Mouse (Mus musculus): Measurements from ENCODE around the gene Tnfaip6. TPM values are rescaled to one million over a fixed set of nuclear protein-coding genes. Genes with fewer than 3 reads are reported as not detected.

The Tnfaip6 gene
- polyA plus RNA-seq, 1 experiment from 2014 or later: 2.3 TPM

GRCm38 (mm10) chr2:52071241-52071991 is 33.6 kb downstream of the Tnfaip6 start:
- 49% methylated on average over 13 of the region's 13 CpGs for WGBS
- H3K9me3 ChIP-seq (ENCODE audit: control insufficient read depth, low read length): no peaks in the 10 kb centered on the region
- peak overlapping the region; percentile 72; the same call in 1 of the 2 replicates for H3K4me2 ChIP-seq (ENCODE audit: low read depth, low read length)
- no peak overlapping the region for H3K9ac ChIP-seq (ENCODE audit: low read depth, low read length)
- no peak overlapping the region for H3K4me3 ChIP-seq (ENCODE audit: low read length)
- H3K36me3 ChIP-seq (ENCODE audit: control insufficient read depth, insufficient read depth, low read length): no peaks in the 10 kb centered on the region; the same call in 1 of the 2 replicates
- no peak for ATAC-seq
- H3K27me3 ChIP-seq (replicated peaks; ENCODE audit: control insufficient read depth, insufficient read depth, low read length): no peaks in the 10 kb centered on the region
- H3K27ac ChIP-seq (ENCODE audit: low read length): no peak overlapping the region
- H3K4me1 ChIP-seq (ENCODE audit: control insufficient read depth, insufficient read depth, low read length): peaks cover 3% of the 10 kb centered on the region; the same call in 1 of the 2 replicates

- Histone ChIP-seq H3K9me3 (ENCODE audit: control insufficient read depth, low read length) (no peaks in the 10 kb centered on the region), H3K9ac (ENCODE audit: low read depth, low read length) (peak overlapping the region; percentile 96), H3K27ac (ENCODE audit: low read length) (peak overlapping the region; percentile 80; the same call in 1 of the 2 replicates), H3K27me3 (replicated peaks; ENCODE audit: control insufficient read depth, insufficient read depth, low read length) (no peaks in the 10 kb centered on the region), H3K4me3 (ENCODE audit: low read length) (peak overlapping the region; percentile 98), H3K4me2 (ENCODE audit: low read depth, low read length) (peak overlapping the region; percentile 72), H3K4me1 (ENCODE audit: control insufficient read depth, insufficient read depth, low read length) (peaks cover 3% of the 10 kb centered on the region; the same call in 1 of the 2 replicates), H3K36me3 (ENCODE audit: control insufficient read depth, insufficient read depth, low read length) (no peaks in the 10 kb centered on the region; the same call in 1 of the 2 replicates)
- ATAC-seq: peak; percentile 41
- 6% methylated on average over 10 of the region's 10 CpGs for WGBS
These were observed 34.3 kb downstream of the Tnfaip6 start for GRCm38 (mm10) chr2:52072065-52072490.

GRCm38 (mm10) chr2:52072491-52073140 is 34.8 kb downstream of the Tnfaip6 start, which contains the start of gene Rif1:
Rif1 (plus strand) TSS chr2:52072832.
- peak within 1 kb of the TSS; percentile 98 for H3K4me3 ChIP-seq (ENCODE audit: low read length)
- peaks cover 3% of the 10 kb centered on the region; the same call in 1 of the 2 replicates for H3K4me1 ChIP-seq (ENCODE audit: control insufficient read depth, insufficient read depth, low read length)
- no peaks in the 10 kb centered on the region; the same call in 1 of the 2 replicates for H3K36me3 ChIP-seq (ENCODE audit: control insufficient read depth, insufficient read depth, low read length)
- peak within 1 kb of the TSS; percentile 96 for H3K9ac ChIP-seq (ENCODE audit: low read depth, low read length)
- H3K27ac ChIP-seq (ENCODE audit: low read length): peak within 1 kb of the TSS; percentile 80
- peak; percentile 99 for ATAC-seq
- H3K9me3 ChIP-seq (ENCODE audit: control insufficient read depth, low read length): no peaks in the 10 kb centered on the region
- under 1% methylated on average over 46 of the region's 72 CpGs for WGBS
- H3K27me3 ChIP-seq (replicated peaks; ENCODE audit: control insufficient read depth, insufficient read depth, low read length): no peaks in the 10 kb centered on the region
- H3K4me2 ChIP-seq (ENCODE audit: low read depth, low read length): peak within 1 kb of the TSS; percentile 72

GRCm38 (mm10) chr2:52073141-52073904 is 35.5 kb downstream of the Tnfaip6 start:
- Histone ChIP-seq H3K27me3 (replicated peaks; ENCODE audit: control insufficient read depth, insufficient read depth, low read length) (no peaks in the 10 kb centered on the region), H3K9me3 (ENCODE audit: control insufficient read depth, low read length) (no peaks in the 10 kb centered on the region), H3K9ac (ENCODE audit: low read depth, low read length) (peak overlapping the region; percentile 96), H3K4me2 (ENCODE audit: low read depth, low read length) (peak overlapping the region; percentile 72), H3K4me1 (ENCODE audit: control insufficient read depth, insufficient read depth, low read length) (peaks cover 3% of the 10 kb centered on the region; the same call in 1 of the 2 replicates), H3K27ac (ENCODE audit: low read length) (peak overlapping the region; percentile 80), H3K4me3 (ENCODE audit: low read length) (peak overlapping the region; percentile 98), H3K36me3 (ENCODE audit: control insufficient read depth, insufficient read depth, low read length) (no peaks in the 10 kb centered on the region; the same call in 1 of the 2 replicates)
- WGBS: 1% methylated on average over 55 of the region's 56 CpGs
- ATAC-seq: peak; percentile 71

- H3K4me2 ChIP-seq (ENCODE audit: low read depth, low read length): no peak overlapping the region
- no peak overlapping the region for H3K4me3 ChIP-seq (ENCODE audit: low read length)
- ATAC-seq: no peak
- no peaks in the 10 kb centered on the region for H3K27me3 ChIP-seq (replicated peaks; ENCODE audit: control insufficient read depth, insufficient read depth, low read length)
- H3K9ac ChIP-seq (ENCODE audit: low read depth, low read length): no peak overlapping the region
- no peaks in the 10 kb centered on the region for H3K4me1 ChIP-seq (ENCODE audit: control insufficient read depth, insufficient read depth, low read length)
- 82% methylated on average over 2 of the region's 2 CpGs for WGBS
- H3K36me3 ChIP-seq (ENCODE audit: control insufficient read depth, insufficient read depth, low read length): peaks cover 3% of the 10 kb centered on the region
- H3K27ac ChIP-seq (ENCODE audit: low read length): no peak overlapping the region
- H3K9me3 ChIP-seq (ENCODE audit: control insufficient read depth, low read length): no peaks in the 10 kb centered on the region
These were observed 40.9 kb downstream of the Tnfaip6 start for GRCm38 (mm10) chr2:52078666-52079065.

- Histone ChIP-seq H3K9me3 (ENCODE audit: control insufficient read depth, low read length) (no peaks in the 10 kb centered on the region), H3K27ac (ENCODE audit: low read length) (no peak overlapping the region), H3K9ac (ENCODE audit: low read depth, low read length) (no peak overlapping the region), H3K4me2 (ENCODE audit: low read depth, low read length) (no peak overlapping the region), H3K4me3 (ENCODE audit: low read length) (no peak overlapping the region), H3K27me3 (replicated peaks; ENCODE audit: control insufficient read depth, insufficient read depth, low read length) (no peaks in the 10 kb centered on the region), H3K4me1 (ENCODE audit: control insufficient read depth, insufficient read depth, low read length) (no peaks in the 10 kb centered on the region), H3K36me3 (ENCODE audit: control insufficient read depth, insufficient read depth, low read length) (peaks cover 8% of the 10 kb centered on the region; the same call in 1 of the 2 replicates)
- no peak for ATAC-seq
- 93% methylated on average over 3 of the region's 3 CpGs for WGBS
These were observed 46.2 kb downstream of the Tnfaip6 start for GRCm38 (mm10) chr2:52084013-52084412.

- Histone ChIP-seq H3K4me1 (ENCODE audit: control insufficient read depth, insufficient read depth, low read length) (no peaks in the 10 kb centered on the region), H3K4me3 (ENCODE audit: low read length) (no peak overlapping the region), H3K27me3 (replicated peaks; ENCODE audit: control insufficient read depth, insufficient read depth, low read length) (no peaks in the 10 kb centered on the region), H3K36me3 (ENCODE audit: control insufficient read depth, insufficient read depth, low read length) (peaks cover 8% of the 10 kb centered on the region; the same call in 1 of the 2 replicates), H3K9ac (ENCODE audit: low read depth, low read length) (no peak overlapping the region), H3K4me2 (ENCODE audit: low read depth, low read length) (no peak overlapping the region), H3K27ac (ENCODE audit: low read length) (no peak overlapping the region), H3K9me3 (ENCODE audit: control insufficient read depth, low read length) (no peaks in the 10 kb centered on the region)
- WGBS: 88% methylated on average over 2 of the region's 2 CpGs
- no peak for ATAC-seq
These were observed 46.8 kb downstream of the Tnfaip6 start for GRCm38 (mm10) chr2:52084571-52084970.

All from intestine, embryonic 16.5 days (tissue).